Mouse (Mus musculus) lung, postnatal 14 days (tissue): Measurements from ENCODE around the gene Irgq.
A peak's percentile ranks its signal among the peaks of the same experiment; 100 is the strongest.
"Not testable (repeated sequence)": the region's sequence is repeated elsewhere in the genome, so short reads cannot be mapped to it uniquely, and the experiment has no call there.

Experiments used
- DNase-seq: peaks from one replicate; pipeline ENCODE4 v3.0.0; 2021

The Irgq gene

GRCm38 (mm10) chr7:24516319-24516718 is 14.2 kb upstream of the Irgq start:
- not testable (repeated sequence) for DNase-seq

GRCm38 (mm10) chr7:24517077-24517476 is 13.4 kb upstream of the Irgq start:
- DNase-seq, result no peak

GRCm38 (mm10) chr7:24517654-24518053 is 12.8 kb upstream of the Irgq start:
- no peak for DNase-seq

- DNase-seq, result no peak
These were observed 11.4 kb upstream of the Irgq start for GRCm38 (mm10) chr7:24519130-24519529.

GRCm38 (mm10) chr7:24520054-24520453 is 10.4 kb upstream of the Irgq start:
- not testable (repeated sequence) for DNase-seq

GRCm38 (mm10) chr7:24522805-24523204 is 7.7 kb upstream of the Irgq start:
- no peak for DNase-seq

GRCm38 (mm10) chr7:24523723-24524122 is 6.8 kb upstream of the Irgq start:
- DNase-seq, result no peak

- no peak for DNase-seq
These were observed 5.5 kb upstream of the Irgq start for GRCm38 (mm10) chr7:24524978-24525377.

GRCm38 (mm10) chr7:24525686-24526420 is 4.6 kb upstream of the Irgq start:
- no peak for DNase-seq

GRCm38 (mm10) chr7:24528861-24529260 is 1.6 kb upstream of the Irgq start:
- no peak for DNase-seq

- no peak for DNase-seq
These were observed 909 bp upstream of the Irgq start for GRCm38 (mm10) chr7:24529580-24529979.

GRCm38 (mm10) chr7:24531211-24531971 is 902 bp downstream of the Irgq start:
- DNase-seq, result peak; percentile 77

GRCm38 (mm10) chr7:24533031-24533571 is 2.6 kb downstream of the Irgq start:
- DNase-seq, result no peak

GRCm38 (mm10) chr7:24533806-24534205 is 3.3 kb downstream of the Irgq start:
- DNase-seq, result no peak

GRCm38 (mm10) chr7:24534301-24534700 is 3.8 kb downstream of the Irgq start:
- no peak for DNase-seq

- no peak for DNase-seq
These were observed 6.6 kb downstream of the Irgq start for GRCm38 (mm10) chr7:24537081-24537480.

- no peak for DNase-seq
These were observed 7.1 kb downstream of the Irgq start for GRCm38 (mm10) chr7:24537591-24537990.

- DNase-seq, result no peak
These were observed 7.7 kb downstream of the Irgq start for GRCm38 (mm10) chr7:24538154-24538553.

- no peak for DNase-seq
These were observed 8.2 kb downstream of the Irgq start for GRCm38 (mm10) chr7:24538701-24539100.

GRCm38 (mm10) chr7:24539686-24540085 is 9.2 kb downstream of the Irgq start:
- DNase-seq, result no peak

GRCm38 (mm10) chr7:24544506-24544905 is 14.0 kb downstream of the Irgq start:
- no peak for DNase-seq

GRCm38 (mm10) chr7:24546068-24546614 is 15.7 kb downstream of the Irgq start, which contains the start of the genes Pinlyp and Xrcc1:
Gene Pinlyp, minus strand, starts transcription at chr7:24546118.
Gene Xrcc1, plus strand, starts transcription at chr7:24546289.
- DNase-seq, result no peak

GRCm38 (mm10) chr7:24546634-24547389 is 16.3 kb downstream of the Irgq start:
- peak; percentile 99 for DNase-seq
